Mouse (Mus musculus) adrenal gland, adult 2 months (tissue): ENCODE results near the gene Dll1. TPM values are rescaled to one million over a fixed set of nuclear protein-coding genes. Genes with fewer than 3 reads are reported as not detected.
A peak's percentile ranks its signal among the peaks of the same experiment; 100 is the strongest.

Experiments used
- DNase-seq: peaks from one replicate; pipeline ENCODE4 v3.0.0; 2021
- polyA plus RNA-seq: library from polyadenylated mRNA; depleted of rRNA; stranded (reverse); fragments of >200 nt; gene quantifications from 2 replicates; pipeline ENCODE4 v1.2.3, GENCODE M21; 2012; rRNA removed
- total RNA-seq, 2 experiments: library from RNA; stranded (reverse); gene quantifications; 2 replicates each; pipeline ENCODE4 v1.2.3; 2021

The Dll1 gene
- total and polyA plus RNA-seq, 3 experiments: 4.2 to 12.6 (median 4.6) TPM

DNA sequence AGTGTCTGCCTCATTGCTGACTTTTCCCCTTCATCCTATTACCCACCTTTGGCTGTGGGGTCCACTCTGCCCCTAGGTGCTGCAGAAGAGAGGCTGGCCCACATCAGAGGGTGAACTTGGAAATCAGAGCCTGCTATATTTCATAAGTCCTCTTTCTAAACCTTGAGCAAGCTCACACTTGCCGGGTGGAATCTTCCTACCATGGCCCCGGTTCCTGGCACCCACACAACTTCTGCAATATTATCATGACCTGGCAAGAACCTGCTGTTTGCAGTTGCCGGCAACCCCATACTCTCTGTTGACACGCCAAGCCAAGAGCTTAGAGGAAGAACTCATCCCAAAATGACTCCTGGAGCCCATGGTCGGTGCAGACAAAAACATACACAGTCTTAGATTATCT lies 49.6 kb downstream of the Dll1 start:
- peak; percentile 44 for DNase-seq

DNA sequence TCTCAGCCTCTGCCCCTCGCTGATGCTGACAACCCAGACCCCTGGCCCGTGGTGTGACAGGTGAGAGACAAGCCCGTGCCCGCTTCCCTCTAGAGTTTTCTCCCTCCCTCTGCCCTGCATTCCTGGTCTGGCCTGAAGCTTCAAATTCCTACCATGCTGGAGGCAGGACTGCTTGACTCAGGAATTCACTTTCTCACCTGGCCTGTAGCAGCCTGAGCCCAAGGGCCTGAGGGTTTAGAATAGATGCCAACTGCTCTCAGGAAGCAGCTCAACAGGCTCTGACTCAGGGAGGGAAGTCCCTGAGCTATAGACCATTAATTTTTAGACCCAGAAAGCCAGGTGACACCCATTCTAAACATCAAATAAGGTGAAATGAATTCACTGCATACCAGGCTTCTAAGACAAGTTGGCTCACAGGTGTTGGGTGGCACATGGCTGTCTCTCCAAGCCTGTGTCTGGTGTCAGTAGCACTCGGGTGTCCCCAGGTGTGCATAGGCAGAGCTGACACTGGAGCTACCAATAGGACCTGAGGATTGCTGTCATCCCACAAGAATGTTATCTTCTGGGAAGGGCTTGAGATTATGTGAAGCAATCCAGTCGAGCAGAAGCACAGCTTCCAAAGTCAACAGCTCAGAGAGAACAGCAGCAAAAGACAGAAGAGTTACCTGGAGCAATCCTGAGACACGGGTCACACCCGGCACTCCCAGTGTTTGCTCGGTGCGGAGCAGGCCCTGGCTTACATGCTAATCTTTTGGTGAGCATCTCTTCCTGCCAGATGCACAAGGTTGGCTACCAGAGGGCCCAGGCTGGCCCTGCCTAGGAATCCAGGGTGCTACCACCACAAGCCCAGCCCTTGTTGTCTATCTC lies 50.5 kb downstream of the Dll1 start:
- no peak for DNase-seq

- DNase-seq: no peak
Measured at GRCm38 (mm10) chr17:15323191-15323834, 53.4 kb downstream of the Dll1 start.

Other genes with a start within 250 kb of the Dll1 start
- 10 to 100 TPM; 19.8 to 21.8 TPM for gene Fam120b, start 19.3 kb upstream of the Dll1 start, total RNA-seq
- gene Fam120b, start 19.3 kb upstream of the Dll1 start, polyA plus RNA-seq: 6.7 and 8.5 TPM in 2 replicates
- gene Psmb1, start 122.9 kb upstream of the Dll1 start, total RNA-seq: 100 to 1,000 TPM; 156 to 176 TPM
- gene Psmb1, start 122.9 kb upstream of the Dll1 start, polyA plus RNA-seq: 26.0 and 29.3 TPM in 2 replicates
- 10 to 100 TPM; 23.0 to 33.0 TPM for gene Tbp, start 123.0 kb upstream of the Dll1 start, total RNA-seq
- gene Tbp, start 123.0 kb upstream of the Dll1 start, polyA plus RNA-seq: 28.5 and 32.9 TPM in 2 replicates
- gene Pdcd2, start 150.4 kb upstream of the Dll1 start, total RNA-seq: 10 to 100 TPM; 26.4 to 28.3 TPM
- 48.7 and 61.9 TPM in 2 replicates for gene Pdcd2, start 150.4 kb upstream of the Dll1 start, polyA plus RNA-seq
- 1 to 10 TPM; 4.0 to 6.9 TPM for gene Prdm9, start 187.5 kb upstream of the Dll1 start, total RNA-seq
- 0.98 and 1.2 TPM in 2 replicates for gene Prdm9, start 187.5 kb upstream of the Dll1 start, polyA plus RNA-seq